Mouse (Mus musculus) erythroid progenitor cell, adult 5-6 weeks (primary cell): Measurements from ENCODE around the gene Gnpnat1. TPM values are rescaled to one million over a fixed set of nuclear protein-coding genes. Genes with fewer than 3 reads are reported as not detected.
"Not testable (repeated sequence)": the region's sequence is repeated elsewhere in the genome, so short reads cannot be mapped to it uniquely, and the experiment has no call there.

Experiments
- ATAC-seq: replicated peaks from 2 replicates; pipeline ENCODE4 v1.8.0; 2016; ENCODE audit warnings: moderate number of reproducible peaks, mild to moderate bottlenecking, moderate TSS enrichment, inconsistent platforms; ENCODE audit not compliant: poor library complexity, low FRiP score, severe bottlenecking
- total RNA-seq, 2 experiments: library from RNA; stranded (forward) in 1 of 2; stranded (reverse) in 1 of 2; fragments of 150-400 nt in 1 of 2; fragments of 186-747, 209-891 nt in 1 of 2; gene quantifications; 2 replicates each; pipeline versions ENCODE4 v1.2.3 to v1.2.4; 2015 to 2017; ENCODE audit warnings: low replicate concordance in 2 of 2

Gene Gnpnat1
- total RNA-seq (2015; ENCODE audit: low replicate concordance) (6.7 and 25.6 TPM in 2 replicates), total RNA-seq (2017; ENCODE audit: low replicate concordance) (0.45 and 3.1 TPM in 2 replicates)

DNA sequence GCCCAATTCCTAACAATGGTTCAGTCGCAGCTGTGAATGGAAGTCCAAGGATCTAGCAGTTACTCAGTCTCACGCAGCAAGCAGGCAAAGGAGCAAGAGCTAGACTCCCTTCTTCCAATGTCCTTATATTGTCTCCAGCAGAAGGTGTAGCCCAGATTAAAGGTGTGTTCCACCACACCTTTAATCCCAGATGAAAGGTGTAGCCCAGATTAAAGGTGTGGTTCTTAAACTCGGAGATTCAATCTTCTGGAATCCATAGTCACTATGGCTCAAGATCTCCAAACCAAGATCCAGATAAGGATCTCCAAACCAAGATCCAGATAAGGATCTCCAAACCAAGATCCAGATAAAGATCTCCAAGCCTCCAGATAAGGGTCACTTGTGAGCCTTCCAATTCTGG is at the start of gene Gnpnat1:
TSS of gene Gnpnat1 (minus strand) at position 101 of the 400 bp plus-strand sequence.
- ATAC-seq: not testable (repeated sequence)

GRCm38 (mm10) chr14:45453538-45454233 is 49.0 kb upstream of the Gnpnat1 start:
- ATAC-seq: no peak

GRCm38 (mm10) chr14:45452861-45453512 is 48.3 kb upstream of the Gnpnat1 start:
- no peak for ATAC-seq

DNA sequence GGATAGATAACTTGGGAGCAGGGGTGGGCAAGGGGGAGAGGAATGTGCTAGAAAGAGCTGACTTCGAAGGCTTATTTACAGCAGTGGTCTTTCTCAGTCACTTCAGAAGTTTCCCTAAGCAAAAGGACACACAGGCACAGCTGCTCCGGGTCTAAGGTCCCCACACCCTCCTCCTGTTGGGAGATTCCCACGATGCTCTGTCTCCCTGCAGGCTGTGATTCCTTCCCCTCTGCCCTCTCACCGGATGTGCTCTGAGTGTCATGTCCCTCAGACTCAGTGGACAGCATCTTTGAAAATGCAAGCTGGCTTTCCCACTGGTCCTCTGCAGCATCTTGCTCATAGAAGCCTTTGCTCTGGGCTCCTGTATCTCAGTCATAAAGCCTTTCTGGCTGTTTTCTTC is 47.4 kb upstream of the Gnpnat1 start:
- no peak for ATAC-seq

GRCm38 (mm10) chr14:45451090-45451489 is 46.4 kb upstream of the Gnpnat1 start:
- no peak for ATAC-seq

DNA sequence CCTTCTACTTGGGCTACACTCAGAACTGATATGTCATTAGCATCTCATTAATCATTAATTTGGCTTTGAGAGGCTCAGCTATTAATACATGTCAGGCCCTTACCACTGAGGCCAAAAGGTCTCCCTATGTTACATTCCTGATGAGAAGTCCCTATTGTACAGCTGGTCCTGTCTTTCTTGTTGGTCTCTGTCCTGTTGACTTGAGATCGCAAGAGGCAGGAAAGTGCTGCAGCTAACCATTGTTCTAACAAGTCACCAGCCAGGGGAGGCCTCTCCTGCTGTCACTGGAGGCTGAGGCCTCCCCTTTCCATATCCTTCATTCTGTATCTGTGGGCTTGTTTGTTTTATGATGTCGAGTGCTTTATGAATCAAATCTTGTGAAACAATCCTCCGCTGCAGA is 42.1 kb upstream of the Gnpnat1 start:
- no peak for ATAC-seq

GRCm38 (mm10) chr14:45445445-45445844 is 40.7 kb upstream of the Gnpnat1 start:
- no peak for ATAC-seq

DNA sequence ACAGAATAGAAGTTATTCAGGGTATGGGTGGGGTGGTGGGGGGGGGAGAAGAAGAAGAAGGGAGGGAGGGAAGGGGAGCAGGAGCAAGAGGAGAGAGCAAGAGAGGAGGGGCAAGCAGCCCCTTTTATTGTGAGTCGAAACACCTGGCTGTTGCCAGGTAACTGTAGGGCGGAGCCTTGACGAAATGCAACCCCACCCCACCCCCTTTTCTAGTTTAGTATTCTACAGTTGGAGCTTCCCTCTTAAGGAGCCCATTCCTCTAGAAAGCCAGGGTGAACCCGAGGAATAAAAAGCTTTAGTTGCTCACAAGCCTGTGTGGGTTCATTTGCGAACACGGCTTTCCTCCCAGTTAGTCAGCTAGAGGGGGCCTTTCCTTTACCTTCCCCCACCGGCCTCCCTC is 40.2 kb upstream of the Gnpnat1 start:
- no peak for ATAC-seq

DNA sequence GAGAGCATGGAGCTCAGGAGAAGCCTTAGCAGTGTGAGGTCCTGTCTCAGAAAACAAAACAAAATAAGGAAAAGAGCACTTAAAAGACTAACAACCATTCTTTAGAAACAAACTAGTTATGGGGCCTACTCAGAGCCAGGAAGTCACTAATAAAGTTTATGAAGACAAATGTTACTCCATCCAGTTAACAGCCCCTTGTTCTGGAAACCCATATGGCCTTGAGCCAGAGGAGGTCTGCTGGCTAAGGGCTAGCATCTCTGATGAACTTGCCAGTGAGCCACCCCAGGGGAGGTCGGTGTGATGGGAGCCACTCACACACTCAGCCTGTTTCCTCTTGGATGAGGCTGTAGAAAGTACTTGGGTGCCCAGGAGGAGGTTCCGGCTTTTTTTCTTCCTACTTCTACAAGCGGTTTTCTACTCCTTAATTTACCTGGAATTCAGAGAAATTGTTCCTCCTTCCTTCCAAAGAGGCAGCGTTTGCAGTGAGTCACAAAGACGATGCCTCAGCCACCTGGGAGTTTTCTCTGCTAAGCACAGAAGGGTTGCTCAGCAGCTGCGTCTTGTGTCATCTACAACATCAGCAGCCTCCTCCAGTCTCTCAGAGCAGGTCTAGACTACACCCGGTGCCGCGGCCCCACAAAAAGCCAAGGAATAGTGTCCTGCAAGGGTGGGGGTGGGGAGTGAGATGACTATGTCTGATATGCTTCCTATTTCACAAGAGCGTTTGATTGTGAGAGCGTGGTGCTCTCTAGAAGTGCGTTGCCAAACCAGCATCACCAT is 38.3 kb upstream of the Gnpnat1 start:
- ATAC-seq: no peak

DNA sequence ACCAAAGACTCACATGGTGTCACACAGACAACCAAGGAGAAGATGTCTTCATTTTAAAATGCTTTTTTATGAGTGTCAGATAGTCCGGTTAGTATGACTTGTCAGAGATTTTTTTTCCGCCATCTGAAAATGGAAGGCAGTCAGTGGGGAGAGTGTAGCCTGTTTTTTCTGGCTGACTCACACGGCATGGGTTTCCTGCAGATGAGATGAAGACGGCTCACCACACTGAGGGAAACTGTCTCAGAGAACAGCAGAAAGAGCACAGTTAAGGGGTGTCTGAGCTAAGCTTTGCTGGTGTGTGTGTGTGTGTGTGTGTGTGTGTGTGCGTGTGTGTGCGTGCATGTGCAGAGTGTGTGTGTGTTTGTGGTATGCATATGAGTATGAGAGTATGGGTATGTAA is 36.6 kb upstream of the Gnpnat1 start:
- no peak for ATAC-seq

DNA sequence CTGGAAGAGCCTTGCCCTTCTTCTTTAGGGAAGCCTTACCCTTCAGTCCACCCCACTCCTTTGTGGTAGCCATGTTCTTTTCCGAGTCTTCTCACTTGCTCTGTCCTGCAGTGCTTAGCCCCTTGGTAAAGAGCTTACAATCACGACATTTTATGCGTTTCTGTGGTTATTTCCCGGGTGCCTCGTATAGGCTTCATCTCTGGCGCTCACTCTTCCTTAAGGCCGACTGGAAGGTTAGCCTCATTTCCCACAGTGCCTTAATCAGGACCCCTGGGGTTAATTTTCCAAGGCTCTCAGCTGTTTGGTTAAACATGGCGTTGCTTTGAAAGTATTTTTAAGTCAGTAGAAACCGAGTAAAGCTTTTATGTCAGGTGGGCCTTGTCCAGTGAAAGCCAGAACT is 34.7 kb upstream of the Gnpnat1 start:
- no peak for ATAC-seq

- ATAC-seq: no peak
These were observed 34.2 kb upstream of the Gnpnat1 start for GRCm38 (mm10) chr14:45438931-45439275.

GRCm38 (mm10) chr14:45438250-45438930 is 33.7 kb upstream of the Gnpnat1 start:
- no peak for ATAC-seq

GRCm38 (mm10) chr14:45434220-45434619 is 29.5 kb upstream of the Gnpnat1 start:
- no peak for ATAC-seq

- no peak for ATAC-seq
These were observed 27.3 kb upstream of the Gnpnat1 start for GRCm38 (mm10) chr14:45432003-45432402.

DNA sequence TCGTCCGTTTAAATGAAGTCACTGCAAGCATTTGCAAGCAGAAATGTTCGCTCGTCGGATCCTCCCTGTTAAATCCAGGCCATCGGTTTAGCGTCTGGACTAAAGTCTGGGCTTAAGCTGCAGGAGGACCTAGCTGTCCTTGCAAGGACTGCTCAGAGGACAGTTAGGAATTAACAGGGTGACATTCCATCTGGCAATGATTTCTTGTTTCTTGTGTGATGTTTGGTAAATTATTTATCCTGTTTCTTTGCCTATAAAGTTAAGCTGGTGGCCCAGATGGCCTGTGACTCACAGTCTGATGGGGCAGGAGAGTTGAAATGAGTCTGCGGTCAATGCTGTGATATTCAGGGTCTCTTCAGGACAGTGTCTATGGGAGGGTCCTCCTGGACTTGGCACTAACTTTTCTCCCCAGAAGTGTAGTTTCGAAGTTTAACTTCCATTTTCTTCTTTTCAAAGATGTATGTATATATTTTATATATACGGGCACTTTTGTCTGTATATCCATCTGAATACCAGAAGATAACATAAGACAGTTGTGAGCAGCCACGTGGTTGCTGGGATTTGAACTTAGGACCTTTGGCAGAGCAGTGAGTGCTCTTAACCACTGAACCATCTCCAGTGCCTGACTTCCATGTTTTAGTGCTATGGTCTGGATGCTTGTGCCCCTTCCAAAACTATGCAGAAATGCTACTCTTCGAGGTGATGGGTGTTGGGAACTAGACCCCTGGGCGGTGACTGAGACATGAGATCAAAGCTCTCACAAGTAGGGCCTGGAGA is 25.5 kb upstream of the Gnpnat1 start:
- ATAC-seq: no peak

- no peak for ATAC-seq
These were observed 18.5 kb upstream of the Gnpnat1 start for GRCm38 (mm10) chr14:45423220-45423619.

- ATAC-seq: no peak
These were observed 17.7 kb upstream of the Gnpnat1 start for GRCm38 (mm10) chr14:45422371-45422770.

GRCm38 (mm10) chr14:45419323-45419722 is 14.6 kb upstream of the Gnpnat1 start:
- no peak for ATAC-seq

DNA sequence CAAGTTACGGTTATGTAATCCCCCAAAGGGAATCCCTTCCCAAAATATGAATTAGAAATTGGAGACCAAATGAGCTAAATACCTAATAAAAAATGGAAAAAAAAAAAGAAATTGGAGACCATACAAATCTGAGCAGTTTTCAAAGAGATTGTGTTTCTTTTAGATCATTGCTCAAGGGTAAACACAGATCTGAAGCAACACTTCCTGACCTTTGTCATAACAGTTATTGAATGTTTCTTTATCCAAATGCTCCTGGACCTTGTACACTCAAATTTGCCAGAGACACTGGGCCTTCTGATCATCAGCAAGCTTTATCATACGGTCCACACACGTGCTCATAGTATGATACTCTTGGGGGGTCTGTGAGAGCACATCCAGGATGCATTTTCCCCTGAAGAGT is 13.8 kb upstream of the Gnpnat1 start:
- no peak for ATAC-seq
